In the genomic region with DNA sequence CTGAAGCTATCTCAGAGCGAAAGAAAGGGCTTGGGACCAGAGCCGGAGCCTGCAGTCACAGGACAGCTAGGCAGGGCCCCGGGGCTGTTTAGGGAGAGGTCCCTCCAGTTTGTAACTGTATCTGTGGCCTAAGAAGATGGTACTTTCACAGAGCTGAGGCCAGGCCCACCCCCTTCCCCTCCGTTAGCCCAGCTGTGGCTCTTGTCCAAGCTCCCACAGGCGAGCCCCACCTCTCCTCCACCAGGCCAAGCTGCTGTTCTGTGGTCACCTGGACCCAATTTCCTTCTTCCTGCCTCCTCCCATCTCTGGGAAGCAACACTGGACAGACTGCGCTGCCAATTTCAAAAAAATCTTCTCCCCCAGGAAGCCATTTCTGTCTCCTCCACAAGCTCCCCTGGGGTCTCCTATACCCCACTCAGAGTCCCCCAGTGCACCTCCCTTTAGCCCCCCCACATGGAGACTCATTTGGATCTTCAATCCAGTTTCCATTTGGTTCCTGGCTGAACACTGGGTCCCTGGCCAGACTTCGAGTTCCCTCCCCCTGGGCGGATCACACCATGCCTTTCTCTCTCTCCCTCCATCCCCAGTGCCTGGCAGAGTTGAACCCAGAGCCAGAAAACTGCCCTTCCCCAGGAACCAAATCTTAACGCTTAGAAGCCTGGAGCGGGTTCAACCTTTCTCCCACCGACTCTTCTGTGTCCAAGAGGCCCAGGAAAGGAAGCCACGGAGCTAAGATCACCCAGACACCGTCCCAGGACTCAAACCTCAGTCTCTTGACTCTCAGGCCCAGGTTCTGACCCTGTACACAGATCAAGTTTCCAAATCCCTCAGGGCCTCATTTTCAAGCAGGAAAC, we compare ENCODE assay signal across 8 mouse cellular contexts. TPM values are rescaled to one million over a fixed set of nuclear protein-coding genes. Genes with fewer than 3 reads are reported as not detected.
DNase-seq lines count a peak whose midpoint lies in the region; ATAC-seq and TF ChIP-seq lines count a peak whose summit lies in the region.

No protein-coding gene starts in this region.

- no peak overlapping the region for H3K4me2 ChIP-seq in intestine, embryonic 15.5 days (replicated peaks)
- H3K4me2 ChIP-seq in intestine, postnatal 0 days (replicated peaks; ENCODE audit: low read depth): no peak overlapping the region

- H3K27ac ChIP-seq in intestine, embryonic 15.5 days: peak overlapping the region; percentile 62; the same call in 1 of the 2 replicates
- no peak overlapping the region for H3K27ac ChIP-seq in intestine, postnatal 0 days (ENCODE audit: low read depth, low read length)
- no peak overlapping the region for H3K27ac ChIP-seq in MEL (ENCODE audit: control insufficient read depth, low read depth, low read length)

- no peaks in the 10 kb centered on the region for H3K27me3 ChIP-seq in intestine, embryonic 15.5 days (replicated peaks)
- no peaks in the 10 kb centered on the region for H3K27me3 ChIP-seq in intestine, postnatal 0 days (replicated peaks; ENCODE audit: control insufficient read depth, insufficient read depth, low read length)
- H3K27me3 ChIP-seq in MEL (ENCODE audit: control insufficient read depth in 1 of 2, insufficient read depth in 2 of 2, low read length in 2 of 2): no peaks in the 10 kb centered on the region; a peak in 1 of 4 replicates

- no peak for DNase-seq in MEL (ENCODE audit: low read depth, low spot score)
- peak; percentile 73 to 82 for DNase-seq in heart, adult 9 months (ENCODE audit: low spot score in 2 of 2)
- DNase-seq in lung, postnatal 10 days: peak; percentile 74
- no peak for DNase-seq in spleen, postnatal 14 days (ENCODE audit: low spot score in 2 of 2)
- DNase-seq in embryo, embryonic 10.5 days (ENCODE audit: low spot score): no peak
- DNase-seq in cerebellum, adult 18-20 months: no peak

- H3K9ac ChIP-seq in intestine, embryonic 15.5 days: no peak overlapping the region
- no peak overlapping the region for H3K9ac ChIP-seq in intestine, postnatal 0 days (ENCODE audit: low read depth, low read length)
- H3K9ac ChIP-seq in MEL (ENCODE audit: control insufficient read depth, low read depth, low read length, poor library complexity, severe bottlenecking): peak overlapping the region; percentile 50

- no peaks in the 10 kb centered on the region for H3K36me3 ChIP-seq in intestine, embryonic 15.5 days
- H3K36me3 ChIP-seq in intestine, postnatal 0 days (ENCODE audit: control insufficient read depth, insufficient read depth): no peaks in the 10 kb centered on the region; the same call in 1 of the 2 replicates
- peaks cover 0 to 2% of the 10 kb centered on the region in 2 experiments; a peak in 2 of 4 replicates for H3K36me3 ChIP-seq in MEL (ENCODE audit: control insufficient read depth in 1 of 2, insufficient read depth in 2 of 2, low read length in 2 of 2)

- no peak for TF ChIP-seq EP300 in MEL (IDR thresholded peaks at IDR 0.05; ENCODE audit: low read depth in 1 of 2, low read length in 2 of 2)

- no peak for TF ChIP-seq POLR2A in MEL (IDR thresholded peaks at IDR 0.05; ENCODE audit: control insufficient read depth in 1 of 2, insufficient read depth in 1 of 2, low read depth in 1 of 2, low read length in 2 of 2, poor library complexity in 1 of 2)

- no peak for TF ChIP-seq CTCF in intestine, postnatal 0 days (IDR thresholded peaks at IDR 0.05; ENCODE audit: low read depth)
- no peak for TF ChIP-seq CTCF in MEL (IDR thresholded peaks at IDR 0.05 in 2 of 3, conservative IDR thresholded peaks at IDR 0.05 in 1 of 3; ENCODE audit: control insufficient read depth in 1 of 3, insufficient read depth in 1 of 3, low read depth in 2 of 3, low read length in 3 of 3, poor library complexity in 1 of 3, severe bottlenecking in 1 of 3)

- no peaks in the 10 kb centered on the region for H3K9me3 ChIP-seq in intestine, embryonic 15.5 days
- H3K9me3 ChIP-seq in intestine, postnatal 0 days (ENCODE audit: control insufficient read depth): no peaks in the 10 kb centered on the region
- no peaks in the 10 kb centered on the region for H3K9me3 ChIP-seq in MEL (replicated peaks; ENCODE audit: insufficient read depth, low read length)

- no peak for TF ChIP-seq RAD21 in MEL (IDR thresholded peaks at IDR 0.05; ENCODE audit: low read depth, low read length)

- peaks cover 31% of the 10 kb centered on the region for H3K4me1 ChIP-seq in intestine, embryonic 15.5 days (replicated peaks)
- H3K4me1 ChIP-seq in intestine, postnatal 0 days (replicated peaks; ENCODE audit: control insufficient read depth, insufficient read depth, low read length): 0 out of 2 replicates have a peak, but pooled peaks cover 5% of the 10 kb centered on the region
- peaks cover 2 to 14% of the 10 kb centered on the region in 2 experiments for H3K4me1 ChIP-seq in MEL (ENCODE audit: control insufficient read depth in 1 of 2, insufficient read depth in 2 of 2, low read length in 2 of 2)

- H3K79me2 ChIP-seq in MEL (ENCODE audit: control insufficient read depth, insufficient read depth, low read length, poor library complexity): no peaks in the 10 kb centered on the region

- WGBS in intestine, embryonic 15.5 days: 76% methylated on average over 13 of the region's 13 CpGs
- 75% methylated on average over 13 of the region's 13 CpGs for WGBS in intestine, postnatal 0 days

- ATAC-seq in intestine, embryonic 15.5 days: no peak
- ATAC-seq in intestine, postnatal 0 days: no peak

- no peak overlapping the region for H3K4me3 ChIP-seq in intestine, embryonic 15.5 days (replicated peaks)
- no peak overlapping the region for H3K4me3 ChIP-seq in intestine, postnatal 0 days (ENCODE audit: low read depth, low read length)
- H3K4me3 ChIP-seq in MEL (ENCODE audit: control insufficient read depth in 1 of 2, insufficient read depth in 1 of 2, low read depth in 2 of 2, low read length in 2 of 2): no peak overlapping the region

TF ChIP-seq in MEL, 35 proteins besides CTCF, POLR2A, EP300 and RAD21:
- TF ChIP-seq NRF1 (IDR thresholded peaks at IDR 0.05; ENCODE audit: insufficient read depth, low read depth, low read length, poor library complexity, severe bottlenecking): no peak
- TF ChIP-seq MXI1 (IDR thresholded peaks at IDR 0.05; ENCODE audit: low read depth, low read length): no peak
- TF ChIP-seq CHD1 (IDR thresholded peaks at IDR 0.05; ENCODE audit: low read depth, low read length): no peak
- no peak for TF ChIP-seq KAT2A (conservative IDR thresholded peaks at IDR 0.05; ENCODE audit: low read depth, low read length)
- no peak for TF ChIP-seq JUND (IDR thresholded peaks at IDR 0.05; ENCODE audit: low read depth, low read length)
- no peak for TF ChIP-seq ZKSCAN1 (IDR thresholded peaks at IDR 0.05; ENCODE audit: low read depth, low read length)
- TF ChIP-seq HCFC1 (IDR thresholded peaks at IDR 0.05; ENCODE audit: low read depth, low read length): no peak
- TF ChIP-seq ETS1 (IDR thresholded peaks at IDR 0.05; ENCODE audit: low read depth, low read length): no peak
- no peak for TF ChIP-seq ELF1 (IDR thresholded peaks at IDR 0.05; ENCODE audit: low read depth, low read length)
- no peak for TF ChIP-seq MEF2A (IDR thresholded peaks at IDR 0.05; ENCODE audit: extremely low read depth, insufficient replicate concordance, low read depth, low read length, poor library complexity, severe bottlenecking)
- TF ChIP-seq MYC (IDR thresholded peaks at IDR 0.05; ENCODE audit: low read depth, low read length): no peak
- TF ChIP-seq ZC3H11A (IDR thresholded peaks at IDR 0.05; ENCODE audit: low read depth, low read length): no peak
- no peak for TF ChIP-seq NELFE (IDR thresholded peaks at IDR 0.05; ENCODE audit: low read depth, low read length)
- no peak for TF ChIP-seq CHD2 (IDR thresholded peaks at IDR 0.05; ENCODE audit: low read length)
- no peak for TF ChIP-seq MYB (IDR thresholded peaks at IDR 0.05; ENCODE audit: low read depth, low read length)

RNA-seq across cellular contexts. Expression of a gene that starts 21.6 kb away (rescaled TPM):
- 92.5 and 115 TPM in 2 replicates for polyA plus RNA-seq in intestine, embryonic 15.5 days (2015; fragmentation: Nextera tagmentation; extraction: Ambion mirVana)
- polyA plus RNA-seq in intestine, postnatal 0 days (2015; fragmentation: Nextera tagmentation; extraction: Ambion mirVana): 64.6 and 68.4 TPM in 2 replicates
- total RNA-seq in MEL (2012; rRNA removed): 16.4 and 18.4 TPM in 2 replicates
- polyA plus RNA-seq in MEL (2012; ENCODE audit: insufficient read depth in 1 of 2, insufficient read length in 2 of 2, low read depth in 1 of 2, low replicate concordance in 2 of 2, missing spikeins in 1 of 2): 10 to 100 TPM in 1 of 2 experiments, not detected in 1; 53.7 TPM

Comparison
In these comparisons a context has a peak if more than half of its experiments do, and no peak if none do; other contexts are left out.
1. DNase-seq: peak in heart, adult 9 months (2 of 2) and lung, postnatal 10 days (single experiment); none in MEL (single experiment), spleen, postnatal 14 days (0 of 2), embryo, embryonic 10.5 days (single experiment) and cerebellum, adult 18-20 months (0 of 2).